Mouse (Mus musculus) left cerebral cortex, adult 2 months (tissue): ENCODE results near the gene Rbm26. TPM values are rescaled to one million over a fixed set of nuclear protein-coding genes. Genes with fewer than 3 reads are reported as not detected.
A peak's percentile ranks its signal among the peaks of the same experiment; 100 is the strongest.

Experiments used
- DNase-seq, 2 experiments: peaks; one replicate each; pipeline ENCODE4 v3.0.0; 2021 to 2022; ENCODE audit warnings: low spot score in 2 of 2, mixed read lengths in 1 of 2; ENCODE audit errors: extremely low spot score in 1 of 2
- H3K27ac ChIP-seq: fragments of 200-600 bp; 2 replicates; pipeline ENCODE4 v1.8.1; 2022
- H3K4me3 ChIP-seq: fragments of 200-600 bp; 2 replicates; pipeline ENCODE4 v1.8.1; 2022
- CTCF ChIP-seq: fragments of 200-600 bp; IDR thresholded peaks from 2 replicates; pipeline ENCODE4 v1.8.1; 2022; ENCODE audit warnings: antibody characterized with exemption, mild to moderate bottlenecking, moderate library complexity
- intact Hi-C: fragments of 180-260 bp; cut with DNase I; formaldehyde crosslinking; loops from one replicate; pipeline ENCODE4 v1.15.1; 2025
- long read RNA-seq, 2 experiments: library from polyadenylated mRNA; stranded (forward); transcript quantifications; one replicate each; pipeline ENCODE4 v2.0.0; 2021; ENCODE audit warnings: borderline mapping rate in 2 of 2
- total RNA-seq, 2 experiments: library from RNA; stranded (reverse); gene quantifications; 2 replicates each; pipeline ENCODE4 v1.2.3; 2021

The Rbm26 gene
- 10 to 100 TPM; 62.0 to 63.9 TPM for total RNA-seq
- long read RNA-seq, experiment 1, transcript Rbm26-201 (22 exons, 3,633 nt), result major isoform, 7 of 26 reads
- long read RNA-seq, experiment 1, partial matches to known transcripts, result 3 of 26 reads
- long read RNA-seq, experiment 1, other reads (novel, unspliced or antisense), result 15 of 26 reads
- long read RNA-seq, experiment 2, transcript Rbm26-201 (22 exons, 3,633 nt), result major isoform, 9 of 22 reads
- long read RNA-seq, experiment 2, partial matches to known transcripts, result 4 of 22 reads
- long read RNA-seq, experiment 2, other reads (novel, unspliced or antisense), result 8 of 22 reads

- TF ChIP-seq CTCF, result no peak
- intact Hi-C loops, result loop anchor here (2.0 to 10.0 kb wide), 3 partner anchors 82 to 718 kb away; partner anchors contain the start of genes Ndfip2 and Spry2
- H3K27ac ChIP-seq, result peak within 1 kb of the TSS; percentile 97
- peak; percentile 95 to 98 for DNase-seq
- peak within 1 kb of the TSS; percentile 96 for H3K4me3 ChIP-seq
These were observed at the start of gene Rbm26 for GRCm38 (mm10) chr14:105177238-105177693. Gene Rbm26, minus strand, starts transcription at chr14:105177327.

GRCm38 (mm10) chr14:105225790-105226189 is 48.7 kb upstream of the Rbm26 start:
- no peak for DNase-seq
- H3K4me3 ChIP-seq, result no peak overlapping the region
- peak; percentile 8 for TF ChIP-seq CTCF
- H3K27ac ChIP-seq, result no peak overlapping the region
- intact Hi-C loops, result no loop called here

GRCm38 (mm10) chr14:105222240-105222639 is 45.1 kb upstream of the Rbm26 start:
- Histone ChIP-seq H3K27ac (no peak overlapping the region), H3K4me3 (no peak overlapping the region)
- intact Hi-C loops, result no loop called here
- no peak for DNase-seq
- no peak for TF ChIP-seq CTCF

- intact Hi-C loops, result no loop called here
- no peak for DNase-seq
- Histone ChIP-seq H3K27ac (no peak overlapping the region), H3K4me3 (no peak overlapping the region)
- no peak for TF ChIP-seq CTCF
These were observed 42.6 kb upstream of the Rbm26 start for GRCm38 (mm10) chr14:105219525-105220376.

- intact Hi-C loops, result no loop called here
- H3K27ac ChIP-seq, result no peak overlapping the region
- TF ChIP-seq CTCF, result peak; percentile 54
- no peak for DNase-seq
- no peak overlapping the region for H3K4me3 ChIP-seq
These were observed 21.3 kb upstream of the Rbm26 start for GRCm38 (mm10) chr14:105198401-105198800.

- peak overlapping the region; percentile 44; the same call in 1 of the 2 replicates for H3K27ac ChIP-seq
- H3K4me3 ChIP-seq, result no peak overlapping the region
- DNase-seq, result no peak
- TF ChIP-seq CTCF, result no peak
- intact Hi-C loops, result no loop called here
These were observed 17.6 kb upstream of the Rbm26 start for GRCm38 (mm10) chr14:105194682-105195081.

GRCm38 (mm10) chr14:105184866-105185265 is 7.7 kb upstream of the Rbm26 start:
- intact Hi-C loops, result loop anchor here (2.0 kb wide), 1 partner anchor 112 kb away; no protein-coding TSS in a partner anchor
- Histone ChIP-seq H3K27ac (no peak overlapping the region), H3K4me3 (no peak overlapping the region)
- no peak for DNase-seq
- TF ChIP-seq CTCF, result peak; percentile 57

GRCm38 (mm10) chr14:105182786-105183185 is 5.7 kb upstream of the Rbm26 start:
- intact Hi-C loops, result no loop called here
- no peak overlapping the region for H3K27ac ChIP-seq

GRCm38 (mm10) chr14:105179733-105180132 is 2.6 kb upstream of the Rbm26 start:
- DNase-seq, result no peak
- TF ChIP-seq CTCF, result no peak
- intact Hi-C loops, result loop anchor here (10.0 kb wide), 1 partner anchor 715 kb away; the partner anchor contains the start of gene Spry2
- Histone ChIP-seq H3K4me3 (no peak overlapping the region), H3K27ac (no peak overlapping the region)

More at GRCm38 (mm10) chr14:105182786-105183185, 5.7 kb upstream of the Rbm26 start:
- H3K4me3 ChIP-seq, result no peak overlapping the region
- no peak for DNase-seq
- no peak for TF ChIP-seq CTCF

- DNase-seq, result no peak
- Histone ChIP-seq H3K4me3 (no peak overlapping the region), H3K27ac (no peak overlapping the region)
- no peak for TF ChIP-seq CTCF
- intact Hi-C loops, result loop anchor here (10.0 kb wide), 1 partner anchor 716 kb away; the partner anchor contains the start of gene Spry2
These were observed 1.9 kb upstream of the Rbm26 start for GRCm38 (mm10) chr14:105178996-105179395.

GRCm38 (mm10) chr14:105176381-105177168 is 552 bp downstream of the Rbm26 start:
- intact Hi-C loops, result loop anchor here (2.0 to 10.0 kb wide), 3 partner anchors 82 to 718 kb away; partner anchors contain the start of genes Ndfip2 and Spry2
- no peak for TF ChIP-seq CTCF
- peak overlapping the region; percentile 97 for H3K27ac ChIP-seq

More at GRCm38 (mm10) chr14:105176381-105177168, 552 bp downstream of the Rbm26 start:
- H3K4me3 ChIP-seq, result peak overlapping the region; percentile 96
- peak; percentile 22 to 24 for DNase-seq
